ENCODE assay signal across 9 mouse cellular contexts in the genomic region with DNA sequence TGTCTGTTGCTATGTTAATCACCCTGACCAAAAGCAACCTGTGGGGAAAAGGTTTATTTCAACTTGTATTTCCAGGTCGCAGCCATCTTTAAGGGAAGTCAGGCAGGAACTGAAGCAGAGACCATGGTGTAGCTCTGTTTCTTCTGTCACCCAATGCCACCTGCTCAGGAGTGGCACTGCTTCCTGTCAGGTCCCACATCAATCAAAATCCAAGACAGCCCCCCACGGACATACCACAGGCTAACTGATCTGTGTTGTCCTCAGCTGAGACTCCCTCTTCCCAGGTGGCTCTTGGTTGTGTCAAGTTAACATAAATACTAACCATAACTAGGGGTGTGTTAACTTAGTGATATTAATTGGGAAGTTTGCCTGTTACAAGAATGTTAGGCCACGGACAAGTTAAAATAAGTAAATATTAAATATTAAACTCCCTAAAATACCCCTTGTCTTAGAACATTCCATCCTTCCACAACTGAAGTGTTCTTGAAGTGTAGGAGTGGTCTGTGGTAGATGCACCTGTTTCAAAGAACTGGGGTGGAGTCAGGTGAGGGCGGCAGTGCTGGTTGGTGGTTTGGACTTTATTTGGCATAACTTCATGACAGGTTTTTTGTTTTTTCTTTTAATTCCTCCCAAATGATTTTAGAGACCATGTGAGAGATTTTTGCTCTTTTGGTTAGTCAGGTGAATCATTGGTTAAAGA. TPM values are rescaled to one million over a fixed set of nuclear protein-coding genes. Genes with fewer than 3 reads are reported as not detected.
DNase-seq lines count a peak whose midpoint lies in the region; ATAC-seq and TF ChIP-seq lines count a peak whose summit lies in the region.
"Had no signal": no experiment of that assay in that cellular context is flagged by ENCODE, and none has a peak within 500 bp of the region (broad histone marks: within the 10 kb centered on the region; RNA-seq: fewer than 3 reads in every experiment).

No protein-coding gene starts in this region.

- H3K36me3 ChIP-seq in heart, postnatal 0 days (replicated peaks; ENCODE audit: control insufficient read depth, insufficient read depth, low read length) = peaks cover 14% of the 10 kb centered on the region
- H3K36me3 ChIP-seq in ES-Bruce4 (ENCODE audit: control insufficient read depth, insufficient read depth, low read length, poor library complexity, severe bottlenecking) = peaks cover 7% of the 10 kb centered on the region
- H3K36me3 ChIP-seq in hindbrain, embryonic 15.5 days = peaks cover 9% of the 10 kb centered on the region
- H3K36me3 ChIP-seq in midbrain, embryonic 16.5 days (ENCODE audit: control insufficient read depth, insufficient read depth, low read length) = peaks cover 5% of the 10 kb centered on the region

- no peak for TF ChIP-seq POLR2A in ES-Bruce4 (IDR thresholded peaks at IDR 0.05; ENCODE audit: insufficient read depth, low read length)

- H3K9me3 ChIP-seq in heart, postnatal 0 days (replicated peaks; ENCODE audit: control insufficient read depth, low read length) = no peaks in the 10 kb centered on the region
- no peaks in the 10 kb centered on the region for H3K9me3 ChIP-seq in ES-Bruce4 (replicated peaks; ENCODE audit: control insufficient read depth, insufficient read depth, low read length, poor library complexity, severe bottlenecking)
- no peaks in the 10 kb centered on the region for H3K9me3 ChIP-seq in hindbrain, embryonic 15.5 days
- no peaks in the 10 kb centered on the region for H3K9me3 ChIP-seq in midbrain, embryonic 16.5 days (replicated peaks; ENCODE audit: control insufficient read depth, low read length, poor library complexity, severe bottlenecking)

- H3K4me2 ChIP-seq in heart, postnatal 0 days (ENCODE audit: low read depth, low read length) = peak overlapping the region; percentile 75; the same call in 1 of the 2 replicates
- H3K4me2 ChIP-seq in hindbrain, embryonic 15.5 days = no peak overlapping the region
- H3K4me2 ChIP-seq in midbrain, embryonic 16.5 days (ENCODE audit: low read length) = peak overlapping the region; percentile 67; the same call in 1 of the 2 replicates

- 80% methylated on average over 4 of the region's 4 CpGs for WGBS in heart, postnatal 0 days
- 89% methylated on average over 4 of the region's 4 CpGs for WGBS in hindbrain, embryonic 15.5 days
- 93% methylated on average over 4 of the region's 4 CpGs for WGBS in midbrain, embryonic 16.5 days

- no peak for TF ChIP-seq CTCF in heart, postnatal 0 days (IDR thresholded peaks at IDR 0.05; ENCODE audit: low read depth)
- no peak for TF ChIP-seq CTCF in ES-Bruce4 (IDR thresholded peaks at IDR 0.05; ENCODE audit: low read depth, low read length)

- intact Hi-C loops in gastrocnemius, postnatal 14 days (cut with DNase I; ENCODE audit: low total_unique reads) = no loop called here

- no peak for DNase-seq in heart, postnatal 0 days (ENCODE audit: low spot score)
- DNase-seq in heart, adult 11 months = no peak
- no peak for DNase-seq in ovary, postnatal 14 days (ENCODE audit: low spot score)
- DNase-seq in adipocyte (ENCODE audit: low spot score) = no peak
- DNase-seq in gastrocnemius, postnatal 14 days = no peak
- DNase-seq: right cerebral cortex, postnatal 4 days had no signal

- no peak for TF ChIP-seq EP300 in heart, postnatal 0 days (IDR thresholded peaks at IDR 0.05; ENCODE audit: low read depth)
- no peak for TF ChIP-seq EP300 in ES-Bruce4 (IDR thresholded peaks at IDR 0.05; ENCODE audit: insufficient read depth, low read depth, low read length)

- no peaks in the 10 kb centered on the region for H3K27me3 ChIP-seq in heart, postnatal 0 days (ENCODE audit: control insufficient read depth, insufficient read depth, low read length)
- H3K27me3 ChIP-seq in ES-Bruce4 (ENCODE audit: control insufficient read depth, insufficient read depth, low read length, poor library complexity, severe bottlenecking) = no peaks in the 10 kb centered on the region
- H3K27me3 ChIP-seq in hindbrain, embryonic 15.5 days = peaks cover 9% of the 10 kb centered on the region; the same call in 1 of the 2 replicates
- H3K27me3 ChIP-seq in midbrain, embryonic 16.5 days (ENCODE audit: control insufficient read depth, insufficient read depth, low read depth, low read length) = peaks cover 3% of the 10 kb centered on the region; the same call in 1 of the 2 replicates

- H3K4me3 ChIP-seq in heart, postnatal 0 days (ENCODE audit: low read depth, low read length) = no peak overlapping the region
- no peak overlapping the region for H3K4me3 ChIP-seq in ES-Bruce4 (ENCODE audit: low read depth, low read length)
- H3K4me3 ChIP-seq in hindbrain, embryonic 15.5 days = peak overlapping the region; percentile 77; the same call in 1 of the 2 replicates
- H3K4me3 ChIP-seq in midbrain, embryonic 16.5 days (ENCODE audit: low read depth, low read length) = no peak overlapping the region; the same call in 1 of the 2 replicates

- H3K27ac ChIP-seq in heart, postnatal 0 days (ENCODE audit: low read depth) = no peak overlapping the region
- no peak overlapping the region for H3K27ac ChIP-seq in ES-Bruce4 (ENCODE audit: insufficient read depth, low read length)
- H3K27ac ChIP-seq in hindbrain, embryonic 15.5 days (replicated peaks) = no peak overlapping the region
- H3K27ac ChIP-seq in midbrain, embryonic 16.5 days (ENCODE audit: low read length) = no peak overlapping the region

- peaks cover 16% of the 10 kb centered on the region for H3K4me1 ChIP-seq in heart, postnatal 0 days (ENCODE audit: control insufficient read depth, insufficient read depth)
- H3K4me1 ChIP-seq in ES-Bruce4 (ENCODE audit: control insufficient read depth, insufficient read depth, low read length) = no peaks in the 10 kb centered on the region
- peaks cover 18% of the 10 kb centered on the region for H3K4me1 ChIP-seq in hindbrain, embryonic 15.5 days (replicated peaks)
- H3K4me1 ChIP-seq in midbrain, embryonic 16.5 days (ENCODE audit: control insufficient read depth, insufficient read depth, low read length) = peaks cover 15% of the 10 kb centered on the region

- no peak overlapping the region for H3K9ac ChIP-seq in heart, postnatal 0 days (replicated peaks; ENCODE audit: low read depth, low read length)
- peak overlapping the region; percentile 83; the same call in 1 of the 2 replicates for H3K9ac ChIP-seq in ES-Bruce4 (ENCODE audit: low read depth, poor library complexity, severe bottlenecking)
- H3K9ac ChIP-seq in hindbrain, embryonic 15.5 days = no peak overlapping the region
- no peak overlapping the region for H3K9ac ChIP-seq in midbrain, embryonic 16.5 days (ENCODE audit: low read depth, low read length)

- no peak for ATAC-seq in heart, postnatal 0 days (ENCODE audit: insufficient read depth, low read depth)
- no peak for ATAC-seq in hindbrain, embryonic 15.5 days (ENCODE audit: low FRiP score, low read depth)
- ATAC-seq in midbrain, embryonic 16.5 days = no peak

RNA-seq across cellular contexts. Expression of a gene that starts 1.6 kb away (rescaled TPM):
- total RNA-seq in heart, postnatal 0 days (2014; rRNA removed; ENCODE audit: low replicate concordance) = 71.3 and 71.6 TPM in 2 replicates
- 62.7 and 66.3 TPM in 2 replicates for polyA plus RNA-seq in heart, postnatal 0 days (2015; fragmentation: Nextera tagmentation; extraction: Ambion mirVana)
- polyA plus RNA-seq in ES-Bruce4 (2011; ENCODE audit: insufficient read depth, insufficient read length, low read depth, missing spikeins) = 34.7 and 35.5 TPM in 2 replicates
- polyA plus RNA-seq in hindbrain, embryonic 15.5 days (2015; fragmentation: Nextera tagmentation; extraction: Ambion mirVana) = 144 and 148 TPM in 2 replicates
- polyA plus RNA-seq in midbrain, embryonic 16.5 days (2015; fragmentation: Nextera tagmentation; extraction: Ambion mirVana) = 129 and 132 TPM in 2 replicates
- total RNA-seq in gastrocnemius, postnatal 14 days (2021) = 10 to 100 TPM; 23.4 to 27.3 TPM

RNA-seq across cellular contexts. Expression of a gene that starts 20.4 kb away (rescaled TPM):
- 84.5 and 121 TPM in 2 replicates for total RNA-seq in heart, postnatal 0 days (2014; rRNA removed; ENCODE audit: low replicate concordance)
- polyA plus RNA-seq in heart, postnatal 0 days (2015; fragmentation: Nextera tagmentation; extraction: Ambion mirVana) = 52.0 and 56.1 TPM in 2 replicates
- 1.4 and 1.6 TPM in 2 replicates for polyA plus RNA-seq in ES-Bruce4 (2011; ENCODE audit: insufficient read depth, insufficient read length, low read depth, missing spikeins)
- polyA plus RNA-seq in hindbrain, embryonic 15.5 days (2015; fragmentation: Nextera tagmentation; extraction: Ambion mirVana) = 1.3 and 1.5 TPM in 2 replicates
- 0.53 and 0.77 TPM in 2 replicates for polyA plus RNA-seq in midbrain, embryonic 16.5 days (2015; fragmentation: Nextera tagmentation; extraction: Ambion mirVana)
- total RNA-seq in gastrocnemius, postnatal 14 days (2021) = under 1 TPM; 0.53 to 0.69 TPM

RNA-seq across cellular contexts. Expression of a gene that starts 51.6 kb away (rescaled TPM):
- total RNA-seq in heart, postnatal 0 days (2014; rRNA removed; ENCODE audit: low replicate concordance) = 40.1 and 53.5 TPM in 2 replicates
- 21.2 and 21.5 TPM in 2 replicates for polyA plus RNA-seq in heart, postnatal 0 days (2015; fragmentation: Nextera tagmentation; extraction: Ambion mirVana)
- polyA plus RNA-seq in ES-Bruce4 (2011; ENCODE audit: insufficient read depth, insufficient read length, low read depth, missing spikeins) = 19.5 and 19.9 TPM in 2 replicates
- polyA plus RNA-seq in hindbrain, embryonic 15.5 days (2015; fragmentation: Nextera tagmentation; extraction: Ambion mirVana) = 23.2 and 25.2 TPM in 2 replicates
- polyA plus RNA-seq in midbrain, embryonic 16.5 days (2015; fragmentation: Nextera tagmentation; extraction: Ambion mirVana) = 21.8 and 22.4 TPM in 2 replicates
- 10 to 100 TPM; 12.8 to 13.8 TPM for total RNA-seq in gastrocnemius, postnatal 14 days (2021)

RNA-seq across cellular contexts. Expression of a gene that starts 56.4 kb away (rescaled TPM):
- total RNA-seq in heart, postnatal 0 days (2014; rRNA removed; ENCODE audit: low replicate concordance) = 17.6 and 18.7 TPM in 2 replicates
- 22.3 and 22.5 TPM in 2 replicates for polyA plus RNA-seq in heart, postnatal 0 days (2015; fragmentation: Nextera tagmentation; extraction: Ambion mirVana)
- 58.2 and 59.1 TPM in 2 replicates for polyA plus RNA-seq in ES-Bruce4 (2011; ENCODE audit: insufficient read depth, insufficient read length, low read depth, missing spikeins)
- polyA plus RNA-seq in hindbrain, embryonic 15.5 days (2015; fragmentation: Nextera tagmentation; extraction: Ambion mirVana) = 45.7 TPM in 2 replicates
- polyA plus RNA-seq in midbrain, embryonic 16.5 days (2015; fragmentation: Nextera tagmentation; extraction: Ambion mirVana) = 39.3 and 42.4 TPM in 2 replicates
- 10 to 100 TPM; 21.0 to 21.2 TPM for total RNA-seq in gastrocnemius, postnatal 14 days (2021)

Comparison
In these comparisons a context has a peak if more than half of its experiments do, and no peak if none do; other contexts are left out.
1. RNA of a gene that starts 20.4 kb away (polyA plus RNA-seq): 52.0 to 56.1 TPM in heart, postnatal 0 days; 1.4 to 1.6 TPM in ES-Bruce4, 1.3 to 1.5 TPM in hindbrain, embryonic 15.5 days and 0.53 to 0.77 TPM in midbrain, embryonic 16.5 days; every median in the first group is over 10 times any median in the second.